Mouse (Mus musculus) adipocyte (in vitro differentiated cells): ENCODE results near the gene Col9a1.

Experiments used
- DNase-seq: peaks from one replicate; pipeline ENCODE4 v3.0.0-alpha.2; 2016; ENCODE audit warnings: low spot score

The Col9a1 gene

DNA sequence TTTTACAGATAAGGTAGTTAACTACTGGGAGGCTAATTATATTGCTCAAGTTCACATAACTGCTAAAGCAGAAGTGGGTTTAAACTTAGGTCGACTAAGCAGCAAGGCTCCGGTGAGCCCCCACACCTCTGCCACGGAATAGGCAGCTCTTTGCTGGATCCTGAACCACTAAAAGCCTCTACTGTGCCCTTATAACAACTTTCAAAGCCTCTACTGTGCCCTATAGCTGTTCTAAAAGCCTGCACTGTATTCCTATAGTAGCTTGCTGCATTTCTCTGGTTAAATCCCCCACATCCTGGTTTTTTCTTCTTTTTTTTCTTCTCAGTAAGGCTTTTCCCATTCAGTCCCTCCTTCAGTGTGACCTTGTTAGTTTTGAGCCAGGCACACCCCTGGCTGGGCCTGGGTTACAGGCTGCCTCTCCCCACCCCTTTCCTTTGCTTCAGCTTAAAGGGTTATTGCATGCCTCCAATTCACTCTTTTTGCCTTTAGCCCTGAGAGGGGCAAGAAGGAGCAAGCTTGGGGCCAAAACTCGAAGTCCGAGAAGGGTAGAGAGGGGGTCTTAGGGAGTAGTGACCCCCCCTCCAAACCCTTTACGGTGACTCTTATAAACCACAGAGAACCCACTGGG, at the start of gene Col9a1:
Gene Col9a1 (plus strand): TSS at position 387 of the 628 bp plus-strand sequence.
- DNase-seq, result no peak

DNA sequence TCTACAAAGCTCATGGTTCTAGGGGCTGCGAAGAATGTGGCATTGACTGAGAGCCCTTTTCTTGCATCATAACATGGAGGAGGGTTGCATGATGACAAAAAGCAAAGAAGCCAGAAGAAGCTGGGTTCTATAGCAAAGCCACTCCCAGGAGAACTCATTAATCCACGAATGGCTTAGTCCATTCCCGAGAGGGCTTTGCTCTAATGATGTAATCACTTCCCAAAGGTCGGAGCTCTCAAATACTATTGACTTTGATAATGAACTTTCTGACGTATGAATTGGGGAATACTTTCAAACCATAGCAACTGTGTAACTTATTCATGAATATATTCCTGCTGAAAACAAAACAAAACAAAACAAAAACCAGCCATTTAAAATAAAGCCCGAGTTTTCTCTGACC, 49.5 kb upstream of the Col9a1 start:
- DNase-seq, result no peak

DNA sequence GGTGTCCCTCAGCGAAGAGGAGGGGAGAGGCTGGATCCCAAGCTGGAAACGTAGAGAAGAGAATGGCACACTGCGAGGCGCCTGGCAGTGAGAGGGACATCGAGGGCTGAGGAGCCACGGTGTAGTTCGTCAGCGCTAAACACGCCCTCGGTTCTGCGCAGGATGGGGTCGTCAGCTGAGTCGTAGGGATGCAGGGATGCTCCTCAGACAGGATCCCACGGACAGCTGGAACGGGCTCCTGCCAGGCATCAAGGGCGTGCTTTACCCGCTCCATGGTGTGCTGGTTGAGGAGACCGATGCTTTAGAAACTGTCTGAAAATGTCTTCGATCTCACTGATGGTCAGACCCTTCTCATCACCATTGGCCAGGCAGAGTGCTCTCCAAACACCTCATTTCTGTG, 43.6 kb upstream of the Col9a1 start:
- no peak for DNase-seq

DNA sequence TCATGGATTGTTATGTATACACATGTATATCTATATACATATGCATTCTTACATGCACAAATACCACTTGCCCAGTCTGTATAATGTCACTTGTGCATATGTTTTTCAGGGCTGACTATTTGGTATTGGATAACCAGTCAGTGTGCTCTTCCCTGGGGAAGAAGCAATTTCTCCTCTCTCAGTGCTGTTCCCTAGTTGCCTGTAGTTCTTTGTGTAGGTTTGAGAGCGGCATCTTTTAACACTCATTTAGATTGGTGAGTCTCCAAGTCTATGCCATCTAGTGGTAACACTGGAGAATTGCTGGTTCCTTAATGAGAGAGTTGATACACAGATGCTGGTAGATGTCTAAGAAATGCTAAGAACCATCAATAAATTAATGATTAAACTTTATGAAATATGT, 42.6 kb upstream of the Col9a1 start:
- DNase-seq, result peak; percentile 49

DNA sequence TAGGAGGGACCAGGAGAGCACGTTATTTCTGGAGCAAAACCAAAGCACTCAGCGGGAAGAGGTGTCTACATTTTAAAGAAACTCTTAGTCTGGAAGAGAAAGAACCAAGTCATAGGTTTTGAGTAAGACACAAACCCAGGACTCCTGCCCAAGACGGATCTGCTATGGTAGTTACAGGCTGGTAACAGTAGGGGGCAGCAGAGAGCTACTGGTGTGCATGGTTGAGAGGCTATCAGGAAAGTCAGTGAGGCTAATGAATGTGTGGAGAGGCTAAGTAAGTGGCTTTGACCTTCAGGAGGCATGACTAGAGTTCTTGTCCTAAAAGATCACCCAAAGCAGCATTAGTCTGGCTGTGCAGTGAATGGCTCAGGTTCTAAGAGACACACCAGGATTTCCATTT, 40.3 kb upstream of the Col9a1 start:
- peak; percentile 69 for DNase-seq

DNA sequence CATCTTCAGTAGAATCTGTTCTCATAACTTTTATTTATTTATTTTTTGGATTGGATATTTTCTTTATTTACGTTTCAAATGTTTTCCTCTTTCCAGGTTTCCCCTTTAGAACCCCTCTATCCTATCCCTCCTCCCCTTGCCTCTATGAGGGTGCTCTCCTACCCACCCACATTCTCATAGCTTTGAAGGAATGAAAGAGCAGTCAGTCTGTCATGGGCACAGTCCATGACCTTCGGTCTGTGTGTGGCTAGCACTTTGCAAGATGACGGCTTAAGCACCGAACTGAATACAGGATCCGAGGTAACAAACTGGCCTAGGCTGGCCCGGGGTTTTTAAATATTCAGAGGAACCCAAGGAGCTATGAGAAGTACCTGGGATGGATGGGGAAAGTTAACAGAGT, 36.9 kb upstream of the Col9a1 start:
- DNase-seq, result no peak

DNA sequence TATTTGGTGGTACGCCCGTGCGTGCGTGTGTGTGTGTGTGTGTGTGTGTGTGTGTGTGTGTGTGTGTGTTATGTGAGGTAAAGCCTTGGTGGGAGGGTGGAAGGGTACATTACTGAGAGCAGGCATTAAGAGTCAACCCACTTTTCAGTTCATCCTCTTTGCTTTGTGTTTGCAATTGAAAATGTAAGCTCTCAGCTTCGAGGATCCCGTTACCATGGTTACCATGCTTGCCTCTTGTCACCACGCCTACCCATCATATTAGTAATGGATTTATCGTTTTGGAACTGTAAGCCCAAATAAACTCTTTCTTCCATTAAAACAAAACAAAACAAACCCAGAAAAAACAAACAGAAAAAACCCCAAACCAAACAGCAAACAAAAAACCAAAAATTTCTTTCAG, 33.9 kb upstream of the Col9a1 start:
- no peak for DNase-seq

DNA sequence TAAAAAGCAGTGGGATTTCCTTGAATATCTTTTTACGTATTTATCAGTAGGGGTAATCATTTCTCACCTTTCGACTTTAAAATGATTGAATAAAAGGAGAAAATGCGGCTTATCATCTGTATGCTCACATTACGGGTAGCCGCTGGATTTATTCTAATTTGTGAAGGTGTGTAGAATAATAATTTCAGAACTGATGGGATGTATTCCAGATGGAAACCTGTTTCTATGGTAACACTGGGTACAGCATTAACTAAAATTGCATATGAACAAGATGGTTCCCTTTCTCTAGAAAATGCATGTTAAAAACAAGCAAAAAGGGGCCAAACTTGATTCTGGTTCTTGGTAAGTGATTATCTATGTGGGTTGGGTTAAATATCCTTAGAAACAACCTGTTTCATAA, 19.7 kb upstream of the Col9a1 start:
- no peak for DNase-seq

DNA sequence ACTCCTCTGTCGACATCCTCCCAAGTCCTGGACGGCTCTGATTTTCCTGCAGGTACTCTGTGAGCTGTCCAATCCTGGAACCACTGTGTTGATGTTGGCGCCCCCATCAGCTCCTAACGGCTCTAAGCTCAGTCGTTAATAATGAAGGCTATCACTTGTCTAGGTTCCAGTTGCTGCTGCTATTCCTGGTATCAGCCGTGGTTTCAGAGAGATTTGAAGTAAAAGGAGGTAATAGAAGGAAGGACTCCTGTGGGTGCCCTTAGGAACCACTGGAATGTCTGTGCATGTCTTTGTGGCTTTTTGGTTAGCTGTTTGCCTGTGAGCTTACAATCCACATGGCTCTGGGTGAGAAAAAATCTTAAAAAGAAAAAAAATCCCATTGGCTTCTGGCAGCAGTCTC, 8.0 kb upstream of the Col9a1 start:
- no peak for DNase-seq

DNA sequence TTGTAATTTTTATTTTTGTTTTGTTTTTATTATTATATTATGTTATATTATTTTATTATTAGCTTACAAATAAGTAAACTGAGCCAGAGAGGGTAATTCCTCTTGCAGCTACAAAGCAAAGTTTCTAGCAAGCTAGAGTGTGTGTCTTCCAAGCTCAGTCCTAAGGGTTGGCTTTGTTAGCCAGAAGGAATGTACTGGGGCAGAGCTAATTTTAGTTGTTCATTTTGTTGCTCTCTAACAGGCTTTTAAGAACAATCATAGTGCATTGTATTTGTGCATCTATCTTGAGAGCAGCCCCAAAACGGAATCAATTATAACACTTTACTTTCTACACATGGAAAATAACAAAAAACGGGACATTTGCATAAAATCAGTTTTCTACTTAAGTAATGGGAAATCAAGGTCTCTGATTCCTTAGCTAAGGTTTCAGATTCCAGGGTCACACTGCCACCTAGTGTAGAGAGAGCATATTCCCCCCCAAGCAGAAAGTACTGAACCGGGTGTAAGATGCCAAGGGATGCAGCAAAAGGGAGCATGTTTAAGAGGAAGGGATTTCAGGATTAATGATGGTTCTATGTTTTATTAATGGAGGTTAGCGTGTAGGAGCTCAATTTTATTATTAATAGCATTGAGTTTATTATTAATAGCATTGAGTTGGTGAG, 6.1 kb upstream of the Col9a1 start:
- peak; percentile 77 for DNase-seq

DNA sequence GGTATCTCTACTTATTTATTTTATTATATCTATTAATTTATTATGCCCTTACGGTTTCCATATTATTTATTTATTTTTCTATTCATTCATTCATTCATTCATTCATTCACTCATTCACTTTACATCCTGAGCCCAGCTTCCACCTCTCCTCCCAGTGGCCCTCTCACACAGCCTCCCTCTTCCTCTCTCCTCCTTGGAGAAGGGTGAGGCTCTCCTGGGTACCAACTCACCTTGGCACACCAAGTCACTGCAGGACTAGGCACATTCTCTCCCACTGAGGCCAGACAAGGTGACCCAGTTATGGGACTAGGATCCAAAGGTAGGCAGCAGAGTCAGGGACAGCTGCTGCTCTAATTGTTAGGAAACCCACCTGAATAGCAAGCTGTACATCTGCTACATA, 5.5 kb upstream of the Col9a1 start:
- DNase-seq, result no peak

DNA sequence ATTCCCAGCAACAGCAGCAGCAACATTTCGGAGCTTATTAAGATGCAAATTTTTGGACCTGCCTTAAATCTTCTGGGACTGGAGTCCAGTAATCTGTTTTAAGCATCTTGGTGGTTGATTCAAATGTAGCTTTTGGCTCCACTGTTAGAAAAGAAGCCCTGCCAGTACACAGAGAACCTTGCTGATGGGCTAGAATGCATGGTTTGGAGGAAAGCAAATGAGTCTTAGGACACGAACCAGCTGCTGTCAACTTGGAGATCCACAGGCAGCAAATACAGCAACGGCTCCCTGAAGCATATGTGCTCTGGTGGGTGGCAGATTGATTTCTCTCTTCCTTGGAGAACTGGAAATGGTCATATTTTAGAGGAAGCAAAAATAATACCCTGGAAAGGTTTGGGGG, 4.8 kb upstream of the Col9a1 start:
- no peak for DNase-seq

DNA sequence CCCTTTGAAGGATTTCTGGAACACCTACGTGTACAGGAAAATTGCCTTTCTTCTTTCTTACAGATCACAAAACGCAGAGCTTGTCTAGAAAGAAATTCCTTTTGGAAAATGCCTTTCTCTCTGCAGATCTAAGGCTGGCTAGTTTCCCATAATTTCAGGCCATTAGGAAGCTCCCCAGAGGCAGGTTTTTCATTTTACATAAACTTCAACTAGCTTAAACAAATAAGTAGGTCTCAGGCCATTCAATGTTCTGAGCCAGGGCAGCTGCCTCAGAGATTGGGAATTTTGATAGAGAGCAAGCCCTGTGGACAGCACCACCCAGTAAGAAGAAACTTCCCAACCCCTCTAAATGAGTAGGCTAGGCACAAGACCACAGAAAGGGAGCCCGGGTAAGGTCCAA, 1.6 kb upstream of the Col9a1 start:
- DNase-seq, result no peak

DNA sequence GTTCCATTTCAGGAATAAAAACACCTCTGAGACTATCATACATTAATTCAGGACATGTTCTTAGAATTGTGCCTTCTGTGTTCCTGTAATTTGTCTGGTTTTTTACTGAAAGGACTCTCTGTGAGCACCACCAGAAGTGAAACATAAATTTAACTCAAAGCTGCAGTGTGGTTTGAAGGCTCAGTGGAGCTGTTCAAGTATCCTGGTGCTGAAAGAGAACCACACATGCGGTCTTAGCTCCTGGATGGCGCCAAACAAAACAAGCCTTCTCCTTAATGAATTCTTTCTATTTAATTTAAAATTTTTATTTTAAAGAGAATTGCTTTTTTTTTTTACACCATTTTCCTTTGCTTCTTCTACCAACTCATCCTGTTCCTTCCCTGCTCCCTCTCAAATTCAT, 2.4 kb downstream of the Col9a1 start:
- no peak for DNase-seq

DNA sequence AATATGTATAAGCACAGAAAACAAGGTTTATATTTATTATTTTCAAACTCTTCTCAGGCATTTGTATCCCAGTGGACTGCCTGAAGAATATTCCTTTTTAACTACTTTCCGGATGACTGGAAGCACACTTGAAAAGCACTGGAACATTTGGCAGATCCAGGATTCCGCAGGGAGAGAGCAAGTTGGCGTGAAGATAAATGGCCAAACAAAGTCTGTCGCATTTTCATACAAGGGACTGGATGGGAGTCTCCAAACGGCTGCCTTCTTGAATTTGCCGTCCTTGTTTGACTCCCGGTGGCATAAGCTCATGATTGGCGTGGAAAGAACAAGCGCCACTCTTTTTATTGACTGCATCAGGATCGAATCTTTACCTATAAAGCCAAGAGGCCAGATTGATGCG, 7.6 kb downstream of the Col9a1 start:
- no peak for DNase-seq

DNA sequence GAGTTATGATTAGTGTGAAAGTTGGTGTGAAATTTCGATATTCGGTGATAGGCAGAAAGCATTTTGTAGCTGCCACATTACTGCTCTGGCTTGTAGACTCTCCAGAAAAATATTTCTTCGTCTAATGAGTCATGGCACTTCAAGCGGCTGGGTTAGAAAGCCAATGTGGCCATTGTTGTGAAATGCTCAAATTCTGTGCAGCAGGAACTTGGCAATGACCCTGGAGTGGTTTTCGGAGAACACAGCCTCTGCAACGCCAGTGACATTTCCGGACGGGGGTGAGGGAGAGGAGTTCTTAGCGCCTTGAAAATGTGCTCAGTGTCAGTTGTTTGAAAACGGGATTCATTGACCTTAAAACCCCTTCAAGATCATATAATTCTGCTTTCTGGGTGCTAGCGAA, 9.6 kb downstream of the Col9a1 start:
- DNase-seq, result peak; percentile 20

DNA sequence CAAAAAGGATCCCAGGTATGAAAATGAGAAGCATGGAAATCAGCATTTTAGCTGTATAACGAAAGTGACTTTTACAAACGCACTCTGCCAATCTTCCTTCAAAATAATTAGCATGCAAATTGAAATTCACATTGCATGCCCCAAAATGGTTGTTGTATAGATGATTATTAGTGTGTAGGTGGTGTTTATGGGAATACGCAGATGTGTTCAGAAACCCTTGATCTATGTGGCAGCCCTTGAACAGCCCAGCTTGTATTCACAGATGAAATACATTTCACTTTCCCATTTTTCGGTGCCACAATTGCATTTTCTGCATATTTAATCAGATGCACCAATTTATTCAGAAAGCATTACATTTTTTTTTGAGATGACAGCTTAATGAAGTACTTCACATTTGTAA, 14.3 kb downstream of the Col9a1 start:
- DNase-seq, result no peak

DNA sequence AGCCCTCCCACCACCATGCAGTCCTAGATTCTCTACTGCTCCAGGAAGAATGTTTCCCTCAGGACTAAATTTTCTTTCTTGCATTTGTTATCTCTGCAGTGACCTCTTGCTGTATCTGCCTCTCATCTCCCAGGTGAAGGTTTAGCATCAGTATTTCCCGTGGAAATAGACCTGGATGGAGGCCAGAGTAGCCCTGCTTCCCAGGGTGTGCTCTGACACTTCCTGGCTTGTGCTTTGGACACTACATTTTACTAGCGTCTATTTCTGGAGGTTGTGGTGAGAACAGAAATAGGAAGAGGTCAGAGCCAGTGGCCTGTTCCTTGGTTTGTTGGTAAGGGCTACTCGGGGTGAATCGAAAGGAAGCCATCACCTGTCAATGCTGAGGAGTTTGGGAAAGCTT, 16.7 kb downstream of the Col9a1 start:
- no peak for DNase-seq

DNA sequence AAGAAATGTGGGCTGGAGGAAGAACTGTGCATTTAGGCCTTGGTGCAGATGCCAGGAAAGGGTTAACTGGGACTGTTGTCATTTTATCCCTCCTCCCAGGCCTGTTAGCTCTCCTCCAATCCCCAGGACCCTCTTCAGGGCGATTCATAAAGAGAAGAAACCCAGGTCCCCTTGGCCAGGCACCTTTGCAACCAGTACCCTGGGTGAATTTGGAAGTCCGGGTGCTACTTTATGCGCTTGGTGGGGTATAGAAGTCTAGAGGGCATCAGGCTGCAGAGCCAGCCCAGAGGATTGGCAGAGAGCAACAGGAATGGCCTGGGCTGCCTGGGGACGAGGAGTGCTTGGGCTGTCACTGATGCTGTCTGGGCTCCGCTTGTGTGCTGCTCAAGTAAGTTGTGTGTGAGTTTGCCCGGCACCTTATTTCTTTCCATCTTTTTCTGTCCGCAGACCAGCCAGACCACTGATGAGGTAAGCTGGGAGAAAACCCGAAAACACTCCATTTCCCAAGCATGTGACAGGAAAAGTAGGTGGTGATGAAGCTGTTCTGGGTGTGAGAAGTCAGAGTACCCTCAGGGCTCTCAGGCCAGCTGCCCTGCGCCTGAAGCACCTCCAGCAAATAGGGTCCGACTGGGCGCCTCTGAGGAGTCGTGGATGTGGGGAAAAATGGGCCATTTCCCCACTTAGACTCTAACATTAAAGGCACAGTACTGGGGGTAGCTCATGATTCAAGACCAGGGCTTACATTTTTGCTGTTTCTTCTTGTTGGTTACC, 17.8 kb downstream of the Col9a1 start:
- no peak for DNase-seq

DNA sequence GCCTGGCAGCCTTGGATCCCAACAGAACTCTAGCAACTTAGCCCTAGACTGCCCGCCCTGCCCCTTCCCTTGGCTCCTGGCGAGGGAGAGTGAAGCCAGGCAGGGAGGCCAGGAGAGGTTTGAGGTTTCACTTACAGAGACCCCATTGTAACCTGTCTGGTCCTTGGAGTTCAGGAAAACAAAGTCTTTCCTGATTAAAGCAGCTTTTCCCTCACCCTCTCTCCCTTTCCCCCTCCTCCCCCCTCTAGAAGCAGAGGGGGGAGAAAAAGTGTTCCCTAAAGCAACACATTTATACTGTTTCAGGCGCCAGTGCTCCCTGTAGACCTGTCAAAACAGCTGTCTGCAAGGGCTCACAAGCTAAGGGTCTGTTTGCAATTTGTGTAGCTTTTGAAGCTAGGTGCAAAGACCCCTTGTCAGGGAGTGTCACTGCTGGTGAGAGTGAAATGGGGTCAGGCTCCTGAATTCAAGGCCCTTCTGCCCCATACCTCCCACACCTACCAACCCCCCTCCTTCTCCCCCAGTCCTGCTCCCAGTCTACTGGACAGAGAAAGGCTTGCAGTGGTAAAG, 18.6 kb downstream of the Col9a1 start:
- DNase-seq, result no peak

DNA sequence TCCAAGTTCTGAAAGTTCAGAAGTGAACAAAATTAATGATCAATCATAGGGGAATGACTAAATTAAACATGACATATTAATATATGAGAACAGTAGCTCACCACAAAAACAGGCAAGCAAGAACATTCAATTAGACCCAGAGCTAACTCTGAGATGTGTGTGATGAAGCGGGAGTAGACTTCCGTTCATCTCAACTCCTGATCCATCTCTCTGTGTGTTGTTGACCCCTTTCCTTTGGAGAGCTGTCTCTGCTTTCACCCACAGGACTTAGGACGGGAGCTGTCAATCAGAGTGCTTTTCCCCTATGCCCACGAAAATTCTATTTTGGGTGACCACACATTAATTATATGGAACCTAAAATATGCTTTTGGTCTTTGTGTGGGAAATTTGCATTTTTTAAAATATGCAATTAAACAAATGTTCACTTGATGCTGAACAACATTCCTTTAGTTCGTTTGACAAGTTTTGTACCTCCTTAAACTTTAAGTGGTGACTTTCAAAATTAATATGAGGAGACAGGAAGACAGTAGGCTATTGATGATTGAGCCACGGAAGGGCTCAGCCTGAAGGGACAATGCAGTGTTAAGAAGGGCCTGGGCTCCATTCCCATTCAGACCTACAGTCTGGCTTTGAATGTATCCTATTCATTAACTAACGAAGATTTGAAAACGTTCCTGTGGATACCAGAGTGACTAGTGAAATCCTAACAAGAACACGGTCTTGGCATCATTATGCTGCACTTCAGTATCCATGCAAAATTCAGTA, 34.4 kb downstream of the Col9a1 start:
- no peak for DNase-seq

DNA sequence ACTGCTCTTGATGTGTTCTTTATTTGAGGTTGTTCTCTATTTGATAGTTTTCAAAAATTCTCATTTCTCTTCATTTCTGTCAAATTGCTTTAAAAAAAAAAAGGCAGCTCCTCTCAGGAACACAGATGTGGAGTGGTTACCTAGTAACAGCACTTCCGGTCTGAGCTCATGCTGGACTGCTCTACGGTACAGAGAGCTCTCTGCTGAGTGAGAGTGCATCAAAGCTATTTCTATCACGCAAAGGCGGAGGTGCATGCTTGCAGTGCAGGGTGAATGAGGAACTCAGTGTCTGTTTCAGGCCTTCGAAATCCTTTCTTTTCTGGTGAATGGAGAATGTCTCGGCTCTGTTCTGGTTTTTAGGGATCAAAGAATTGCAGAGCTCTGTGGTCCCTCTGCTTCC, 41.6 kb downstream of the Col9a1 start:
- DNase-seq, result no peak
